9 mouse cellular contexts compared by ENCODE assay signal in the genomic region with DNA sequence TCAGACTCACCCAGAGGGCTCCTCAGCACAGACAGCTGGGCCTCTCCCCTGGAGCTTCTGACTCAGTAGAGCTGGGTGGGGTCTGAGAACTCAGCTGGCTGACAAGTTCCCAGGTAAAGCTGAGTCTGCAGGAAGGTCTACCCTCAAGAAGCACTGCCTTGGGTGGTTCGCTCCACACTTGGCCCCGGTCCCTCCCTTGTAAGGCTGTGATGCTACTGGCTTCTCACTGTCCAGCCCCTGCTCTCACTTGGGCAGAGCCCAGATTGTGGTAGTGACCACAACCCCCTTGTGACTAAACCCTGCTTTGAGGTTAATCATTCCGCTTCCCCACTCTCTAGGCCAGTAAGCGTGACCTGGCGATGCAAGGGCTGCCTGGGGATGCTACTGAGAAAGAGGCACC. TPM values are rescaled to one million over a fixed set of nuclear protein-coding genes. Genes with fewer than 3 reads are reported as not detected.
DNase-seq lines count a peak whose midpoint lies in the region; ATAC-seq and TF ChIP-seq lines count a peak whose summit lies in the region.
"Had no signal": no experiment of that assay in that cellular context is flagged by ENCODE, and none has a peak within 500 bp of the region (broad histone marks: within the 10 kb centered on the region; RNA-seq: fewer than 3 reads in every experiment).

No protein-coding gene starts in this region.

- H3K9me3 ChIP-seq in G1E (replicated peaks), result no peaks in the 10 kb centered on the region
- H3K9me3 ChIP-seq in forebrain, embryonic 12.5 days, result no peaks in the 10 kb centered on the region

- H3ac ChIP-seq in myocyte (ENCODE audit: control insufficient read depth, insufficient read length), result no peak overlapping the region

- H3K36me3 ChIP-seq in G1E (replicated peaks) (peaks cover 85% of the 10 kb centered on the region), myocyte (ENCODE audit: control insufficient read depth, insufficient read depth) (no peaks in the 10 kb centered on the region)
- peaks cover 23% of the 10 kb centered on the region for H3K36me3 ChIP-seq in forebrain, embryonic 12.5 days (replicated peaks)

- H3K27ac ChIP-seq in forebrain, embryonic 12.5 days, result no peak overlapping the region

- no peak overlapping the region for H3K9ac ChIP-seq in forebrain, embryonic 12.5 days

- intact Hi-C loops in gastrocnemius, postnatal 36 days (cut with DNase I), result no loop called here

- DNase-seq in layer of hippocampus, adult 9-11 months, result peak; percentile 14
- DNase-seq in layer of hippocampus, postnatal 25 days (ENCODE audit: extremely low spot score in 1 of 2, low spot score in 1 of 2), result no peak
- no peak for DNase-seq in G1E (ENCODE audit: low spot score)
- no peak for DNase-seq in thymus, postnatal 4 days
- DNase-seq in gastrocnemius, postnatal 36 days, result no peak
- DNase-seq: layer of hippocampus, postnatal 36 days had no signal

- WGBS in forebrain, embryonic 12.5 days, result 71% methylated on average over 5 of the region's 5 CpGs

- H3K4me1 ChIP-seq in G1E (ENCODE audit: insufficient read depth, low read depth, low read length), result peaks cover 82% of the 10 kb centered on the region
- H3K4me1 ChIP-seq in forebrain, embryonic 12.5 days, result peaks cover 65% of the 10 kb centered on the region

- TF ChIP-seq CTCF in G1E (IDR thresholded peaks at IDR 0.05; ENCODE audit: low read depth, low read length), result no peak

- H3K4me3 ChIP-seq in G1E (ENCODE audit: low read depth, low read length), result peak overlapping the region; percentile 16; the same call in 1 of the 2 replicates
- no peak overlapping the region for H3K4me3 ChIP-seq in myocyte
- H3K4me3 ChIP-seq in forebrain, embryonic 12.5 days (replicated peaks), result no peak overlapping the region

- peak overlapping the region; percentile 64 for H3K4me2 ChIP-seq in myocyte (ENCODE audit: low read depth)
- H3K4me2 ChIP-seq in forebrain, embryonic 12.5 days, result no peak overlapping the region

- no peak for TF ChIP-seq POLR2A in myocyte (IDR thresholded peaks at IDR 0.05; ENCODE audit: insufficient read length, low read depth)

- no peaks in the 10 kb centered on the region for H3K79me2 ChIP-seq in myocyte (ENCODE audit: control insufficient read depth, insufficient read depth)

- no peak for ATAC-seq in G1E (ENCODE audit: extremely low read depth, insufficient number of reproducible peaks, low FRiP score, poor library complexity, severe bottlenecking)
- peak; percentile 14 to 15; a peak in 2 of 4 replicates for ATAC-seq in hematopoietic stem cell, adult 5-6 weeks (replicated peaks in 1 of 2; ENCODE audit: insufficient read depth in 1 of 2, low FRiP score in 2 of 2, low TSS enrichment in 1 of 2, low read depth in 1 of 2, poor library complexity in 2 of 2, severe bottlenecking in 2 of 2)
- no peak for ATAC-seq in forebrain, embryonic 12.5 days (ENCODE audit: low FRiP score)

- H3K27me3 ChIP-seq in G1E (ENCODE audit: insufficient read depth, low read length) (no peaks in the 10 kb centered on the region), myocyte (ENCODE audit: control insufficient read depth, insufficient read depth, insufficient read length) (no peaks in the 10 kb centered on the region)
- no peaks in the 10 kb centered on the region for H3K27me3 ChIP-seq in forebrain, embryonic 12.5 days

TF ChIP-seq in myocyte, 11 proteins besides CTCF, POLR2A, EP300 and RAD21:
- TF ChIP-seq MYOD1 (IDR thresholded peaks at IDR 0.05; ENCODE audit: control insufficient read depth in 1 of 3, insufficient read length in 2 of 3, low read depth in 2 of 3), result peak in 1 of 3 experiments; percentile 39
- TF ChIP-seq REST (IDR thresholded peaks at IDR 0.05; ENCODE audit: insufficient read depth, insufficient read length), result no peak
- no peak for TF ChIP-seq TCF3 (IDR thresholded peaks at IDR 0.05; ENCODE audit: insufficient read length, low read depth)
- TF ChIP-seq CEBPB (IDR thresholded peaks at IDR 0.05; ENCODE audit: insufficient read depth, poor library complexity, severe bottlenecking), result no peak
- no peak for TF ChIP-seq TCF12 (IDR thresholded peaks at IDR 0.05; ENCODE audit: insufficient read depth, poor library complexity, severe bottlenecking)
- no peak for TF ChIP-seq POLR2AphosphoS2 (IDR thresholded peaks at IDR 0.05; ENCODE audit: insufficient read length, low read depth)
- peak in 1 of 3 experiments; percentile 34 for TF ChIP-seq MYOG (IDR thresholded peaks at IDR 0.05; ENCODE audit: control insufficient read depth in 1 of 3, insufficient read depth in 1 of 3, insufficient read length in 2 of 3, low read depth in 2 of 3)
- TF ChIP-seq MAX (IDR thresholded peaks at IDR 0.05; ENCODE audit: low read depth), result no peak

RNA-seq across cellular contexts. Expression of a gene that starts 17.3 kb away (rescaled TPM):
- total RNA-seq in layer of hippocampus, postnatal 25 days (2021), result 10 to 100 TPM; 28.7 to 33.8 TPM
- total RNA-seq in G1E (2014; fragmentation: Nextera tagmentation) (60.5 and 97.1 TPM in 2 replicates), G1E (2017) (41.3 and 43.4 TPM in 2 replicates)
- polyA plus RNA-seq in G1E (2012) (35.0 and 37.2 TPM in 2 replicates), myocyte (2012; fragmentation: generic; extraction: Trizol) (11.0 TPM)
- 55.8 and 61.3 TPM in 2 replicates for total RNA-seq in hematopoietic stem cell, adult 5-6 weeks (2017)
- 10 to 100 TPM; 13.0 to 18.4 TPM for total RNA-seq in gastrocnemius, postnatal 36 days (2021)
- 116 and 130 TPM in 2 replicates for polyA plus RNA-seq in forebrain, embryonic 12.5 days (2016; fragmentation: Nextera tagmentation; extraction: Ambion mirVana)

Comparison
In these comparisons a context has a peak if more than half of its experiments do, and no peak if none do; other contexts are left out.
1. ATAC-seq: peak in hematopoietic stem cell, adult 5-6 weeks (2 of 2); none in G1E (single experiment) and forebrain, embryonic 12.5 days (single experiment).